Mouse (Mus musculus) liver, embryonic 14.5 days (tissue): ENCODE measurements around the gene Atp1b2.

Source experiments
- CTCF ChIP-seq: IDR thresholded peaks from 2 replicates; pipeline ENCODE4 v1.5.1; 2016; ENCODE audit warnings: antibody characterized with exemption, low read depth, control low read depth
- EP300 ChIP-seq: IDR thresholded peaks from 2 replicates; pipeline ENCODE4 v1.6.1; 2016; ENCODE audit warnings: antibody characterized with exemption, low read depth

DNA sequence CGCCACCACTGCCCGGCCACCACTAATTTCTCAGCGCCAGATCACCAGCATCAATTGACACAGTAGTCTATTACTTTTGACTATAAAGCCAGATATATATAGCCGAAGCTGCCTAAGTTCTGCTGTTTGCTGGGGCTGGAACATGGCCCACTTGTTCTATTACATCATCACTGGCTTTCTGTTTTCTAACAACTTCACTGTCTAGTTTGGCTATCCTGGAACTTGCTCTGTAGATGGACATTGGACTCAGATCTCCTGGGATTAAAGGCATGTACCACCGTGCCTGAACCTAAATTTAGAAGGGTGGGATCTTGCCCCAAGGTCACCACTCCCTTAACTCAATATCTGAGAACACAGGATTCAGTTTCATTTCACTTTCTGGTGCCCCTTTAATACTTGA, 40.1 kb upstream of the Atp1b2 start:
- no peak for TF ChIP-seq EP300
- TF ChIP-seq CTCF, result no peak
